Mouse (Mus musculus) C2C12 (cell line): ENCODE results near the gene Cfap43. TPM values are rescaled to one million over a fixed set of nuclear protein-coding genes. Genes with fewer than 3 reads are reported as not detected.
A peak's percentile ranks its signal among the peaks of the same experiment; 100 is the strongest.

ENCODE experiments used
- H3K27me3 ChIP-seq: one replicate; pipeline ENCODE4 v1.6.1; 2011; ENCODE audit not compliant: control insufficient read depth, insufficient read depth, insufficient read length
- H3K36me3 ChIP-seq: one replicate; pipeline ENCODE4 v1.6.1; 2011; ENCODE audit not compliant: control insufficient read depth, insufficient read depth
- H3K4me3 ChIP-seq: one replicate; pipeline ENCODE4 v1.5.1; 2011; ENCODE audit warnings: mild to moderate bottlenecking, control low read depth; ENCODE audit not compliant: poor library complexity, insufficient read depth, severe bottlenecking
- H3K79me2 ChIP-seq: one replicate; pipeline ENCODE4 v1.6.1; 2011; ENCODE audit not compliant: control insufficient read depth, insufficient read depth
- H3K79me3 ChIP-seq: one replicate; pipeline ENCODE4 v1.6.1; 2011; ENCODE audit warnings: low read depth, control low read depth
- H3ac ChIP-seq: one replicate; pipeline ENCODE3; 2011; ENCODE audit warnings: low read depth; ENCODE audit not compliant: control insufficient read depth, insufficient read length
- CEBPB ChIP-seq: IDR thresholded peaks from one replicate; pipeline ENCODE4 v1.6.1; 2011; ENCODE audit warnings: low read depth, mild to moderate bottlenecking, control low read depth, moderate library complexity
- CTCF ChIP-seq: IDR thresholded peaks from one replicate; pipeline ENCODE4 v1.5.1; 2011; ENCODE audit not compliant: control insufficient read depth, insufficient read depth, insufficient read length
- FOSL1 ChIP-seq: IDR thresholded peaks from one replicate; pipeline ENCODE4 v1.8.0; 2011; ENCODE audit warnings: mild to moderate bottlenecking, low read length; ENCODE audit not compliant: poor library complexity, insufficient read depth, severe bottlenecking
- MAX ChIP-seq: IDR thresholded peaks from one replicate; pipeline ENCODE4 v1.6.1; 2011; ENCODE audit warnings: mild to moderate bottlenecking, control low read depth
- MYOD1 ChIP-seq: IDR thresholded peaks from one replicate; pipeline ENCODE4 v1.6.1; 2011; ENCODE audit warnings: low read depth; ENCODE audit not compliant: control insufficient read depth, insufficient read length
- MYOG ChIP-seq: IDR thresholded peaks from one replicate; pipeline ENCODE4 v1.6.1; 2011; ENCODE audit not compliant: control insufficient read depth, insufficient read length; ENCODE audit errors: extremely low read depth
- USF1 ChIP-seq: IDR thresholded peaks from one replicate; pipeline ENCODE4 v1.6.1; 2011; ENCODE audit warnings: low read depth, mild to moderate bottlenecking, control low read depth, moderate library complexity
- polyA plus RNA-seq: library from polyadenylated mRNA; unstranded; fragments of >200 nt; fragmentation: generic; extraction: Trizol; gene quantifications from one replicate; pipeline ENCODE4 v1.2.1, GENCODE M21; 2012; ENCODE audit warnings: missing spikeins

The Cfap43 gene
- polyA plus RNA-seq, 1 experiment: 0.07 TPM

- Histone ChIP-seq H3ac (no peak overlapping the region), H3K79me3 (no peaks in the 10 kb centered on the region), H3K36me3 (no peaks in the 10 kb centered on the region), H3K79me2 (no peaks in the 10 kb centered on the region), H3K4me3 (no peak overlapping the region), H3K27me3 (peaks cover 17% of the 10 kb centered on the region)
- TF ChIP-seq FOSL1: no peak
Observed at GRCm38 (mm10) chr19:47939361-47939760, 20.3 kb upstream of the Cfap43 start.

- Histone ChIP-seq H3K27me3 (peaks cover 17% of the 10 kb centered on the region), H3K4me3 (no peak within 1 kb of the TSS), H3K79me3 (no peaks in the 10 kb centered on the region), H3K36me3 (no peaks in the 10 kb centered on the region), H3ac (peak within 1 kb of the TSS; percentile 28), H3K79me2 (no peaks in the 10 kb centered on the region)
- TF ChIP-seq MYOD1 (peak; percentile 53), USF1 (no peak)
Observed at GRCm38 (mm10) chr19:47937443-47938406, 18.6 kb upstream of the Cfap43 start, which contains the start of gene Cfap58. Gene Cfap58 (plus strand): TSS chr19:47937675.

GRCm38 (mm10) chr19:47936938-47937337, 17.9 kb upstream of the Cfap43 start:
- H3K79me3 ChIP-seq: no peaks in the 10 kb centered on the region
- no peaks in the 10 kb centered on the region for H3K79me2 ChIP-seq
- TF ChIP-seq CTCF: no peak
- TF ChIP-seq FOSL1: no peak
- no peak for TF ChIP-seq CEBPB
- H3K36me3 ChIP-seq: no peaks in the 10 kb centered on the region
- no peak overlapping the region for H3K4me3 ChIP-seq
- no peak overlapping the region for H3ac ChIP-seq
- peaks cover 16% of the 10 kb centered on the region for H3K27me3 ChIP-seq

- no peak overlapping the region for H3K4me3 ChIP-seq
- H3ac ChIP-seq: no peak overlapping the region
- H3K79me2 ChIP-seq: no peaks in the 10 kb centered on the region
- TF ChIP-seq CEBPB (no peak), MYOD1 (no peak), MAX (no peak), FOSL1 (no peak), MYOG (no peak), CTCF (no peak), USF1 (no peak)
- peaks cover 12% of the 10 kb centered on the region for H3K27me3 ChIP-seq
- H3K79me3 ChIP-seq: no peaks in the 10 kb centered on the region
- H3K36me3 ChIP-seq: no peaks in the 10 kb centered on the region
Observed at GRCm38 (mm10) chr19:47936490-47936889, 17.4 kb upstream of the Cfap43 start.

GRCm38 (mm10) chr19:47935530-47935929, 16.4 kb upstream of the Cfap43 start:
- peaks cover 11% of the 10 kb centered on the region for H3K27me3 ChIP-seq
- no peak for TF ChIP-seq USF1
- no peak for TF ChIP-seq MYOG
- TF ChIP-seq FOSL1: no peak
- TF ChIP-seq MYOD1: no peak
- TF ChIP-seq MAX: no peak
- H3K4me3 ChIP-seq: no peak overlapping the region
- no peaks in the 10 kb centered on the region for H3K36me3 ChIP-seq
- H3K79me3 ChIP-seq: no peaks in the 10 kb centered on the region
- no peaks in the 10 kb centered on the region for H3K79me2 ChIP-seq
- no peak overlapping the region for H3ac ChIP-seq

- H3K79me2 ChIP-seq: no peaks in the 10 kb centered on the region
- no peak overlapping the region for H3K4me3 ChIP-seq
- TF ChIP-seq MYOG (no peak), CTCF (no peak), USF1 (no peak), MAX (no peak), FOSL1 (no peak), MYOD1 (no peak), CEBPB (no peak)
- H3K79me3 ChIP-seq: no peaks in the 10 kb centered on the region
- H3ac ChIP-seq: no peak overlapping the region
- H3K36me3 ChIP-seq: no peaks in the 10 kb centered on the region
- H3K27me3 ChIP-seq: peaks cover 9% of the 10 kb centered on the region
Observed at GRCm38 (mm10) chr19:47934636-47935238, 15.7 kb upstream of the Cfap43 start.
